ENCODE assay signal across 9 mouse cellular contexts in genomic region chr11:78495904-78496303, GRCm38 (mm10). TPM values are rescaled to one million over a fixed set of nuclear protein-coding genes. Genes with fewer than 3 reads are reported as not detected.
DNase-seq lines count a peak whose midpoint lies in the region; ATAC-seq and TF ChIP-seq lines count a peak whose summit lies in the region.
"Had no signal": no experiment of that assay in that cellular context is flagged by ENCODE, and none has a peak within 500 bp of the region (broad histone marks: within the 10 kb centered on the region; RNA-seq: fewer than 3 reads in every experiment).

No protein-coding gene starts in this region.

- 5% methylated on average over 6 of the region's 6 CpGs for WGBS in hindbrain, postnatal 0 days
- WGBS in neural tube, embryonic 14.5 days, result 10% methylated on average over 6 of the region's 6 CpGs

- peak overlapping the region; percentile 70 for H3K4me3 ChIP-seq in hindbrain, postnatal 0 days (ENCODE audit: low read length)
- H3K4me3 ChIP-seq in neural tube, embryonic 14.5 days (ENCODE audit: low read depth, low read length), result peak overlapping the region; percentile 82
- H3K4me3 ChIP-seq: megakaryocyte, embryonic 14.5 days had no signal

- no peaks in the 10 kb centered on the region for H3K36me3 ChIP-seq in hindbrain, postnatal 0 days (ENCODE audit: insufficient read depth, low read length)
- no peaks in the 10 kb centered on the region for H3K36me3 ChIP-seq in neural tube, embryonic 14.5 days (ENCODE audit: control insufficient read depth, insufficient read depth, low read length)

- H3K27ac ChIP-seq in hindbrain, postnatal 0 days, result no peak overlapping the region
- H3K27ac ChIP-seq in neural tube, embryonic 14.5 days (ENCODE audit: low read depth, low read length), result no peak overlapping the region

- no peaks in the 10 kb centered on the region for H3K9me3 ChIP-seq in hindbrain, postnatal 0 days (ENCODE audit: low read length)
- H3K9me3 ChIP-seq in neural tube, embryonic 14.5 days (ENCODE audit: control insufficient read depth, low read length), result no peaks in the 10 kb centered on the region

- peaks cover 4% of the 10 kb centered on the region; the same call in 1 of the 2 replicates for H3K4me1 ChIP-seq in hindbrain, postnatal 0 days (ENCODE audit: insufficient read depth, low read length)
- H3K4me1 ChIP-seq in neural tube, embryonic 14.5 days (ENCODE audit: control insufficient read depth, insufficient read depth, low read length), result peaks cover 15% of the 10 kb centered on the region

- no peak for TF ChIP-seq CTCF in hindbrain, postnatal 0 days (IDR thresholded peaks at IDR 0.05; ENCODE audit: low read depth)

- no peak for ATAC-seq in hindbrain, postnatal 0 days
- no peak for ATAC-seq in neural tube, embryonic 14.5 days (ENCODE audit: low read depth)

- H3K27me3 ChIP-seq in hindbrain, postnatal 0 days (ENCODE audit: insufficient read depth, low read length), result no peaks in the 10 kb centered on the region
- H3K27me3 ChIP-seq in neural tube, embryonic 14.5 days (ENCODE audit: control insufficient read depth, insufficient read depth, low read length), result peaks cover 5% of the 10 kb centered on the region; the same call in 1 of the 2 replicates

- H3K9ac ChIP-seq in hindbrain, postnatal 0 days (replicated peaks; ENCODE audit: low read length), result peak overlapping the region; percentile 3; the same call in 1 of the 2 replicates
- peak overlapping the region; percentile 82 for H3K9ac ChIP-seq in neural tube, embryonic 14.5 days (replicated peaks; ENCODE audit: low read depth, low read length)

- H3K4me2 ChIP-seq in hindbrain, postnatal 0 days (ENCODE audit: low read depth, low read length), result peak overlapping the region; percentile 79
- H3K4me2 ChIP-seq in neural tube, embryonic 14.5 days (ENCODE audit: low read depth, low read length), result peak overlapping the region; percentile 61

- peak; percentile 34 for DNase-seq in adrenal gland, adult 2 months
- DNase-seq in adrenal gland, adult 8-10 months, result no peak
- peak; percentile 44 for DNase-seq in thymus, postnatal 0 days (ENCODE audit: low spot score)
- no peak for DNase-seq in thymus, adult 18-20 months
- peak; percentile 44 for DNase-seq in hindbrain, postnatal 0 days (ENCODE audit: low spot score)
- no peak for DNase-seq in T-cell, adult 2 months (ENCODE audit: low spot score)
- no peak for DNase-seq in natural killer cell, adult 2 months (ENCODE audit: low spot score in 2 of 2)

RNA-seq across cellular contexts. Expression of gene Sarm1, which starts 1.6 kb away (rescaled TPM):
- 1 to 10 TPM; 5.3 to 8.2 TPM for total RNA-seq in adrenal gland, adult 2 months (2021)
- polyA plus RNA-seq in adrenal gland, adult 2 months (2012; rRNA removed), result 2.3 and 3.0 TPM in 2 replicates
- total RNA-seq in adrenal gland, adult 8-10 months (2022), result 10 to 100 TPM in 2 of 4 experiments, 1 to 10 TPM in 2; 6.4 to 15.1 (median 9.0) TPM
- polyA plus RNA-seq in thymus, postnatal 0 days (2015; fragmentation: Nextera tagmentation; extraction: Ambion mirVana), result 0.17 and 0.31 TPM in 2 replicates
- 85.9 and 87.8 TPM in 2 replicates for total RNA-seq in hindbrain, postnatal 0 days (2014; rRNA removed)
- 30.8 and 32.7 TPM in 2 replicates for polyA plus RNA-seq in hindbrain, postnatal 0 days (2015; fragmentation: Nextera tagmentation; extraction: Ambion mirVana)
- 54.3 and 56.1 TPM in 2 replicates for polyA plus RNA-seq in neural tube, embryonic 14.5 days (2014; fragmentation: Nextera tagmentation; extraction: Ambion mirVana)

RNA-seq across cellular contexts. Expression of gene Vtn, which starts 3.0 kb away (rescaled TPM):
- total RNA-seq in adrenal gland, adult 2 months (2021), result 1 to 10 TPM; 3.0 to 7.7 TPM
- polyA plus RNA-seq in adrenal gland, adult 2 months (2012; rRNA removed), result 1.8 and 2.8 TPM in 2 replicates
- total RNA-seq in adrenal gland, adult 8-10 months (2022), result 1 to 10 TPM in 2 of 4 experiments, under 1 TPM in 2; 0.66 to 3.2 (median 1.1) TPM
- 5.2 and 5.8 TPM in 2 replicates for polyA plus RNA-seq in thymus, postnatal 0 days (2015; fragmentation: Nextera tagmentation; extraction: Ambion mirVana)
- 109 and 152 TPM in 2 replicates for total RNA-seq in hindbrain, postnatal 0 days (2014; rRNA removed)
- 118 and 133 TPM in 2 replicates for polyA plus RNA-seq in hindbrain, postnatal 0 days (2015; fragmentation: Nextera tagmentation; extraction: Ambion mirVana)
- polyA plus RNA-seq in neural tube, embryonic 14.5 days (2014; fragmentation: Nextera tagmentation; extraction: Ambion mirVana), result 91.3 and 227 TPM in 2 replicates

RNA-seq across cellular contexts. Expression of gene Sebox, which starts 7.3 kb away (rescaled TPM):
- not detected for total RNA-seq in adrenal gland, adult 2 months (2021)
- polyA plus RNA-seq in adrenal gland, adult 2 months (2012; rRNA removed), result not detected in 2 replicates
- total RNA-seq in adrenal gland, adult 8-10 months (2022), result not detected
- 0.17 TPM in 1 of 2 replicates, not detected in the other for polyA plus RNA-seq in thymus, postnatal 0 days (2015; fragmentation: Nextera tagmentation; extraction: Ambion mirVana)
- 0.58 and 0.78 TPM in 2 replicates for total RNA-seq in hindbrain, postnatal 0 days (2014; rRNA removed)
- 0.15 and 0.26 TPM in 2 replicates for polyA plus RNA-seq in hindbrain, postnatal 0 days (2015; fragmentation: Nextera tagmentation; extraction: Ambion mirVana)
- not detected in 2 replicates for polyA plus RNA-seq in neural tube, embryonic 14.5 days (2014; fragmentation: Nextera tagmentation; extraction: Ambion mirVana)

RNA-seq across cellular contexts. Expression of gene Tmem199, which starts 16.1 kb away (rescaled TPM):
- 10 to 100 TPM; 22.0 to 26.8 TPM for total RNA-seq in adrenal gland, adult 2 months (2021)
- polyA plus RNA-seq in adrenal gland, adult 2 months (2012; rRNA removed), result 6.9 and 8.8 TPM in 2 replicates
- total RNA-seq in adrenal gland, adult 8-10 months (2022), result 10 to 100 TPM; 27.5 to 36.3 (median 34.5) TPM
- polyA plus RNA-seq in thymus, postnatal 0 days (2015; fragmentation: Nextera tagmentation; extraction: Ambion mirVana), result 53.6 and 54.2 TPM in 2 replicates
- 40.3 and 42.1 TPM in 2 replicates for total RNA-seq in hindbrain, postnatal 0 days (2014; rRNA removed)
- 84.8 and 86.9 TPM in 2 replicates for polyA plus RNA-seq in hindbrain, postnatal 0 days (2015; fragmentation: Nextera tagmentation; extraction: Ambion mirVana)
- 104 and 108 TPM in 2 replicates for polyA plus RNA-seq in neural tube, embryonic 14.5 days (2014; fragmentation: Nextera tagmentation; extraction: Ambion mirVana)

RNA-seq across cellular contexts. Expression of gene Poldip2, which starts 16.1 kb away (rescaled TPM):
- 100 to 1,000 TPM; 151 to 168 TPM for total RNA-seq in adrenal gland, adult 2 months (2021)
- polyA plus RNA-seq in adrenal gland, adult 2 months (2012; rRNA removed), result 94.8 and 108 TPM in 2 replicates
- total RNA-seq in adrenal gland, adult 8-10 months (2022), result 100 to 1,000 TPM; 129 to 171 (median 150) TPM
- polyA plus RNA-seq in thymus, postnatal 0 days (2015; fragmentation: Nextera tagmentation; extraction: Ambion mirVana), result 90.1 and 95.8 TPM in 2 replicates
- total RNA-seq in hindbrain, postnatal 0 days (2014; rRNA removed), result 134 and 143 TPM in 2 replicates
- polyA plus RNA-seq in hindbrain, postnatal 0 days (2015; fragmentation: Nextera tagmentation; extraction: Ambion mirVana), result 165 and 170 TPM in 2 replicates
- 169 and 191 TPM in 2 replicates for polyA plus RNA-seq in neural tube, embryonic 14.5 days (2014; fragmentation: Nextera tagmentation; extraction: Ambion mirVana)

Comparison
In these comparisons a context has a peak if more than half of its experiments do, and no peak if none do; other contexts are left out.
1. DNase-seq: peak in adrenal gland, adult 2 months (single experiment), thymus, postnatal 0 days (single experiment) and hindbrain, postnatal 0 days (single experiment); none in adrenal gland, adult 8-10 months (single experiment), thymus, adult 18-20 months (0 of 2), T-cell, adult 2 months (single experiment) and natural killer cell, adult 2 months (0 of 2).
2. RNA of gene Vtn, which starts 3.0 kb away (polyA plus RNA-seq): 118 to 133 TPM in hindbrain, postnatal 0 days and 91.3 to 227 TPM in neural tube, embryonic 14.5 days; 5.2 to 5.8 TPM in thymus, postnatal 0 days and 1.8 to 2.8 TPM in adrenal gland, adult 2 months; every median in the first group is over 10 times any median in the second.